ENCODE assay signal across 8 mouse cellular contexts in the genomic region with DNA sequence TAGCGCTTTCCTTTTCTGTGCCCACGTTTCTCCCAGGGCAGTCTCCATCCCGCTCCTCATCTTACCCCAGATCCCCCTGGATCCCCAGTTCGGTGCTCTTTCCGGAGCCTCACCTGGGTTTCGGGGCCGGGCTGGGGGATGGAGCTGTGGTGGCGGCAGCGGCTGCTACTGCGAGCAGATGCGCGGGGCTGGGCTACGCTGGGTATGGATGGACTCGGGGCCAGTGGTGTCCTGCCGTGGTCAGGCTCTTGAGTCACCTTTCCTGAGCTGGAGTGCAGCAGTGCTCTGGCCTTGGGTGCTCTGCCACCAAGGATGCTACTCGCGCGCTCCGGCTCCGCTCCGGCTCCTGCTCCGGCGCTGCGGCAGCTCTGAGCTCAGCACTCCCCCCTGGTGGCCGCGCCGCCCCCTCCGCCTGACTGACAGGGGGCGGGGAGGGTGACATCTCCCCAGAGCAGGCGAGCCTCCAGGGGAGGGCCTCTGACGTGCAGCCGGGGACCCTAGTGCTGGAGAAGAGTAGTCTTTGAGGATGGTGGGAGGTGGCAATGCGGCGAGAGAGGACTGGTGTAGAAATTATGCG. TPM values are rescaled to one million over a fixed set of nuclear protein-coding genes. Genes with fewer than 3 reads are reported as not detected.
DNase-seq lines count a peak whose midpoint lies in the region; ATAC-seq and TF ChIP-seq lines count a peak whose summit lies in the region.

Gene Sncb, minus strand, starts transcription at position 404 of the 577 bp plus-strand sequence.

- H3K27me3 ChIP-seq in E14TG2a.4 (ENCODE audit: insufficient read depth, low read length), result peaks cover 62% of the 10 kb centered on the region
- peaks cover 53% of the 10 kb centered on the region for H3K27me3 ChIP-seq in embryonic facial prominence, embryonic 14.5 days (replicated peaks; ENCODE audit: control insufficient read depth, insufficient read depth, low read length)

- peak within 1 kb of the TSS; percentile 30 for H3K9ac ChIP-seq in embryonic facial prominence, embryonic 14.5 days (ENCODE audit: low read depth, low read length)

- peaks cover 26% of the 10 kb centered on the region for H3K9me3 ChIP-seq in E14TG2a.4 (ENCODE audit: low read length)
- H3K9me3 ChIP-seq in embryonic facial prominence, embryonic 14.5 days (ENCODE audit: control insufficient read depth, low read length), result no peaks in the 10 kb centered on the region

- under 1% methylated on average over 35 of the region's 35 CpGs for WGBS in embryonic facial prominence, embryonic 14.5 days

- peak within 1 kb of the TSS; percentile 53 for H3K4me2 ChIP-seq in embryonic facial prominence, embryonic 14.5 days (ENCODE audit: low read depth, low read length)

- peak within 1 kb of the TSS; percentile 85 for H3K4me3 ChIP-seq in E14TG2a.4 (replicated peaks; ENCODE audit: low read length)
- peak within 1 kb of the TSS; percentile 34 for H3K4me3 ChIP-seq in embryonic facial prominence, embryonic 14.5 days (ENCODE audit: low read depth, low read length)

- peak; percentile 88 for ATAC-seq in embryonic facial prominence, embryonic 14.5 days (ENCODE audit: low read depth)

- peak; percentile 19; the same call in 1 of the 2 replicates for TF ChIP-seq CTCF in E14TG2a.4 (conservative IDR thresholded peaks at IDR 0.05; ENCODE audit: low read length)

- DNase-seq in adrenal gland, postnatal 25 days, result peak; percentile 71
- DNase-seq in embryonic facial prominence, embryonic 14.5 days (ENCODE audit: low spot score), result peak; percentile 20
- DNase-seq in heart, postnatal 14 days, result peak; percentile 47 to 68
- peak; percentile 80 for DNase-seq in layer of hippocampus, adult 9-11 months
- DNase-seq in lung, postnatal 36 days, result peak; percentile 13
- DNase-seq in right cerebral cortex, postnatal 14 days, result peak; percentile 87
- DNase-seq in adipocyte (ENCODE audit: low spot score), result no peak

- H3K27ac ChIP-seq in embryonic facial prominence, embryonic 14.5 days (replicated peaks; ENCODE audit: low read depth, low read length), result no peak within 1 kb of the TSS

- peaks cover 20% of the 10 kb centered on the region for H3K4me1 ChIP-seq in E14TG2a.4 (replicated peaks; ENCODE audit: low read depth, low read length)
- peaks cover 10% of the 10 kb centered on the region for H3K4me1 ChIP-seq in embryonic facial prominence, embryonic 14.5 days (ENCODE audit: control insufficient read depth, insufficient read depth, low read length)

- no peaks in the 10 kb centered on the region for H3K36me3 ChIP-seq in E14TG2a.4 (ENCODE audit: insufficient read depth, low read length)
- no peaks in the 10 kb centered on the region for H3K36me3 ChIP-seq in embryonic facial prominence, embryonic 14.5 days (ENCODE audit: control insufficient read depth, insufficient read depth, low read length)

- intact Hi-C loops in heart, postnatal 14 days (cut with DNase I), result loop anchor here (1.0 kb wide), 1 partner anchor 49 kb away; no protein-coding TSS in a partner anchor

RNA-seq across cellular contexts. Expression of gene Sncb, which starts in this region (rescaled TPM):
- 0.91 and 1.6 TPM in 2 replicates for total RNA-seq in adrenal gland, postnatal 25 days (2021)
- polyA plus RNA-seq in embryonic facial prominence, embryonic 14.5 days (2014; fragmentation: Nextera tagmentation; extraction: Ambion mirVana), result 0.90 and 1.3 TPM in 2 replicates
- not detected for total RNA-seq in heart, postnatal 14 days (2021)

Comparison
In these comparisons a context has a peak if more than half of its experiments do, and no peak if none do; other contexts are left out.
1. Peak in DNase-seq in heart, postnatal 14 days; RNA of the gene not detected or under 1 TPM.